Mouse (Mus musculus): ENCODE results near the gene Leap2. TPM values are rescaled to one million over a fixed set of nuclear protein-coding genes. Genes with fewer than 3 reads are reported as not detected.

The Leap2 gene
- polyA plus RNA-seq, 1 experiment from 2014 or later = 0.19 TPM

DNA sequence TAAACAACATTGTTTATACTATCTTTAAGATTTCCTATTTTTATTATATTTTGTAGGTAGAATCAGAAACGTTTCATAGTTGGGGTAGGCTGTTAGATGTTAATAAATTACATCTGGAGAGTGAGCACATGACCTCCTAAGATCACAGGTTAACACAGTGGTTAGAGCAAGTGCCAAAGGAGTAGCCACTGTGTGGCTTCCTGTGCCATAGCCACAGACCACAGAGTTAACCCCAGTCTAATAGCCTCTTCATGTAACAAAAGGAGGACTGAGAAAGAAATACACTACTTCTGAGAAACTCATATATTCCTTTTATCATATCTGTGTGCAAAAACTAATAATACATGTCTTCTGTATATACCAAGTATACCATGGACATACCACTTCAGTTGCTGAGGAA is 29.1 kb downstream of the Leap2 start:
- Histone ChIP-seq H3K27me3 (ENCODE audit: control insufficient read depth, insufficient read depth, low read length) (no peaks in the 10 kb centered on the region), H3K27ac (replicated peaks) (no peak overlapping the region), H3K9me3 (ENCODE audit: control insufficient read depth, low read length) (no peaks in the 10 kb centered on the region), H3K4me3 (ENCODE audit: low read depth, low read length) (no peak overlapping the region), H3K4me1 (replicated peaks; ENCODE audit: control insufficient read depth, insufficient read depth) (no peaks in the 10 kb centered on the region), H3K4me2 (replicated peaks; ENCODE audit: low read depth) (no peak overlapping the region), H3K9ac (ENCODE audit: low read length) (no peak overlapping the region), H3K36me3 (ENCODE audit: control insufficient read depth, insufficient read depth, low read length) (peaks cover 6% of the 10 kb centered on the region)
- ATAC-seq (ENCODE audit: low FRiP score, low TSS enrichment) (no peak), DNase-seq (ENCODE audit: low spot score) (no peak)
- TF ChIP-seq CTCF (IDR thresholded peaks at IDR 0.05; ENCODE audit: low read depth) = no peak
- TF ChIP-seq EP300 (optimal IDR thresholded peaks at IDR 0.05) = no peak
- 74% methylated on average over 1 of the region's 1 CpGs for WGBS

DNA sequence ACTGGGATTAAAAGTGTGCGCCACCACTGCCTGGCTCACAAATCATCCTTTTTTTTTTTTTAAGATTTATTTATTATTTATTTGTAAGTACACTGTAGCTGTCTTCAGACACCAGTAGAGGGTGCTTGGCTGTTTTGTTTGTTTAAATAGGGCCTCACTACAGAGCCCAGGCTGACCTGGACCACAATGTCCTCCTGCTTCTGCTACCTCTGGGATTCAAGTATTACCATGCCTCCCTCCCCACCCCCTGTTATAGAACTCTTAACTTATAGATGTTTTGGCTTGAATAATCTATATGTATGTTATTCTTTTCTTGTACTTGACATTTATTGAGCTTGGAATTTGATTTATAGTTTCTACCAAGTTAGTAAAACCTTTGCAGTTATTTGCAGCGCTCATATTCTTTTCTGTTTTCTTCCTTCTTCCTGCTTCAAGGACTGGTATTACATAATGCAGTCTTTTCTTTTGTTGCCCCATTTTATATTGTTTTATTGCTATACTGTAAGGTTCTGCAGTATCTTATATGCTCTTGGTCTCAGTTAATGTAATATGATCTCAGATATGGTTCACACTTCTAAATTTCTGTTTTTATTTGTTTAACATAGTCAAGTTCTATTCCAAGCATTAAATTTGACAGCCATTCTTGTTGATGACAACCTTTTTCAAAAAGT is 39.1 kb downstream of the Leap2 start:
- 83% methylated on average over 2 of the region's 2 CpGs for WGBS
- no peak overlapping the region for H3K4me2 ChIP-seq (replicated peaks; ENCODE audit: low read depth)
- no peak overlapping the region for H3K4me3 ChIP-seq (ENCODE audit: low read depth, low read length)
- H3K4me1 ChIP-seq (replicated peaks; ENCODE audit: control insufficient read depth, insufficient read depth) = no peaks in the 10 kb centered on the region
- ATAC-seq (ENCODE audit: low FRiP score, low TSS enrichment) = no peak
- H3K9me3 ChIP-seq (ENCODE audit: control insufficient read depth, low read length) = no peaks in the 10 kb centered on the region
- TF ChIP-seq EP300 (optimal IDR thresholded peaks at IDR 0.05) = no peak
- no peak for TF ChIP-seq CTCF (IDR thresholded peaks at IDR 0.05; ENCODE audit: low read depth)
- no peak overlapping the region for H3K27ac ChIP-seq (replicated peaks)
- no peaks in the 10 kb centered on the region for H3K27me3 ChIP-seq (ENCODE audit: control insufficient read depth, insufficient read depth, low read length)
- DNase-seq (ENCODE audit: low spot score) = no peak
- H3K36me3 ChIP-seq (ENCODE audit: control insufficient read depth, insufficient read depth, low read length) = 0 out of 2 replicates have a peak, but pooled peaks cover 3% of the 10 kb centered on the region
- H3K9ac ChIP-seq (ENCODE audit: low read length) = no peak overlapping the region

DNA sequence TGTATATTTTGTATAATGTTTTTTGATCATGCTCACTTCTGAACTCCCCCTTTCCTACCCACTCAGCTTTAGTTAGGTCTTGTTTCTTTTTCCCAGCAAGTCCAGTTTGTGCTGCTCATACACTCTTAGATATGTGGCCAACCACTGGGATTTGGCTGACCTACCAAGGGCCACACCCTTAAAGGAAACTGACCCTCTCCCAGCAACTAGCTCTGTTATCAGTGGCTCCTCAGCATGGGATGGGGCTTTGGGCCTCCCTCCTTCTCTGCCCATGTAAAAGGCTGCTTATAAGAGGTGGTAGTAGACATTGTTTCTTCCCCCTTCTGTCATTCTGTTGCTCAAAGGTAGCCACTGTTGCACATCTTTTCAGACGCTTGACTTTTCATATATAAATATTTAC is 44.1 kb downstream of the Leap2 start:
- Histone ChIP-seq H3K9me3 (ENCODE audit: control insufficient read depth, low read length) (no peaks in the 10 kb centered on the region), H3K36me3 (ENCODE audit: control insufficient read depth, insufficient read depth, low read length) (peaks cover 5% of the 10 kb centered on the region; the same call in 1 of the 2 replicates), H3K9ac (ENCODE audit: low read length) (no peak overlapping the region), H3K4me3 (ENCODE audit: low read depth, low read length) (no peak overlapping the region), H3K27me3 (ENCODE audit: control insufficient read depth, insufficient read depth, low read length) (no peaks in the 10 kb centered on the region), H3K4me1 (replicated peaks; ENCODE audit: control insufficient read depth, insufficient read depth) (no peaks in the 10 kb centered on the region), H3K27ac (replicated peaks) (no peak overlapping the region), H3K4me2 (replicated peaks; ENCODE audit: low read depth) (no peak overlapping the region)
- WGBS = 47% methylated on average over 1 of the region's 1 CpGs
- TF ChIP-seq CTCF (IDR thresholded peaks at IDR 0.05; ENCODE audit: low read depth) (no peak), EP300 (optimal IDR thresholded peaks at IDR 0.05) (no peak)
- no peak for DNase-seq (ENCODE audit: low spot score)
- no peak for ATAC-seq (ENCODE audit: low FRiP score, low TSS enrichment)

Small RNA genes lying within 50 kb of the gene (microRNA-seq; reads per million reads assigned to microRNA genes)
- not detected for gene Mir6920

Other genes with a start within 250 kb of the Leap2 start
- 53.6 and 59.9 TPM in 2 replicates for gene Hspa4, start 122.7 kb downstream of the Leap2 start, polyA plus RNA-seq (2015; fragmentation: Nextera tagmentation; extraction: Ambion mirVana)
- 11.6 and 12.4 TPM in 2 replicates for gene Zcchc10, start 98.5 kb downstream of the Leap2 start, polyA plus RNA-seq (2015; fragmentation: Nextera tagmentation; extraction: Ambion mirVana)
- 18.5 and 28.5 TPM in 2 replicates for gene Aff4, start 72.3 kb downstream of the Leap2 start, polyA plus RNA-seq (2015; fragmentation: Nextera tagmentation; extraction: Ambion mirVana)
- 903 and 973 TPM in 2 replicates for gene Uqcrq, start 7.7 kb upstream of the Leap2 start, polyA plus RNA-seq (2015; fragmentation: Nextera tagmentation; extraction: Ambion mirVana)
- gene Gdf9, start 7.9 kb upstream of the Leap2 start, polyA plus RNA-seq (2015; fragmentation: Nextera tagmentation; extraction: Ambion mirVana) = 0.78 and 0.88 TPM in 2 replicates
- gene Gm10447, start 33.9 kb upstream of the Leap2 start, polyA plus RNA-seq (2015; fragmentation: Nextera tagmentation; extraction: Ambion mirVana) = 0.08 and 0.13 TPM in 2 replicates
- gene Shroom1, start 34.0 kb upstream of the Leap2 start, polyA plus RNA-seq (2015; fragmentation: Nextera tagmentation; extraction: Ambion mirVana) = 1.3 and 1.7 TPM in 2 replicates
- gene Gm9837, start 47.3 kb upstream of the Leap2 start, polyA plus RNA-seq (2015; fragmentation: Nextera tagmentation; extraction: Ambion mirVana) = not detected in 2 replicates
- gene Gm9945, start 57.0 kb upstream of the Leap2 start, polyA plus RNA-seq (2015; fragmentation: Nextera tagmentation; extraction: Ambion mirVana) = 0.11 TPM in 1 of 2 replicates, not detected in the other
- 0.91 and 1.1 TPM in 2 replicates for gene Sowaha, start 57.1 kb upstream of the Leap2 start, polyA plus RNA-seq (2015; fragmentation: Nextera tagmentation; extraction: Ambion mirVana)
- 21.2 and 21.5 TPM in 2 replicates for gene Sept8, start 96.1 kb upstream of the Leap2 start, polyA plus RNA-seq (2015; fragmentation: Nextera tagmentation; extraction: Ambion mirVana)
- 22.1 and 25.3 TPM in 2 replicates for gene Kif3a, start 144.2 kb upstream of the Leap2 start, polyA plus RNA-seq (2015; fragmentation: Nextera tagmentation; extraction: Ambion mirVana)
- 0.27 and 0.45 TPM in 2 replicates for gene Il4, start 195.5 kb upstream of the Leap2 start, polyA plus RNA-seq (2015; fragmentation: Nextera tagmentation; extraction: Ambion mirVana)
- not detected in 2 replicates for gene Il13, start 211.5 kb upstream of the Leap2 start, polyA plus RNA-seq (2015; fragmentation: Nextera tagmentation; extraction: Ambion mirVana)